Mouse (Mus musculus): ENCODE data around the gene Snu13. TPM values are rescaled to one million over a fixed set of nuclear protein-coding genes. Genes with fewer than 3 reads are reported as not detected.

The Snu13 gene
- 48.7 and 58.2 TPM in 2 replicates for polyA plus RNA-seq (2012; rRNA removed)

- WGBS: under 1% methylated on average over 74 of the region's 74 CpGs
- TF ChIP-seq CTCF (conservative IDR thresholded peaks at IDR 0.05; ENCODE audit: insufficient read depth, insufficient read length, low read depth, low read length) (no peak), POLR2A (IDR thresholded peaks at IDR 0.05; ENCODE audit: low read depth, low read length) (peak; percentile 68)
Measured at GRCm38 (mm10) chr15:82047080-82047883, at the start of gene Snu13. Snu13 (minus strand) TSS chr15:82047598.

GRCm38 (mm10) chr15:82091061-82091460 is 43.7 kb upstream of the Snu13 start:
- H3K27ac ChIP-seq (ENCODE audit: insufficient read depth, low read depth, low read length): no peak overlapping the region
- TF ChIP-seq CTCF (conservative IDR thresholded peaks at IDR 0.05; ENCODE audit: insufficient read depth, insufficient read length, low read depth, low read length) (no peak), POLR2A (IDR thresholded peaks at IDR 0.05; ENCODE audit: low read depth, low read length) (no peak)
- H3K36me3 ChIP-seq (ENCODE audit: control insufficient read depth, insufficient read depth, low read length): no peaks in the 10 kb centered on the region
- 77% methylated on average over 7 of the region's 7 CpGs for WGBS
- H3K27me3 ChIP-seq (replicated peaks; ENCODE audit: control insufficient read depth, insufficient read depth, low read length): no peaks in the 10 kb centered on the region
- no peak overlapping the region for H3K4me3 ChIP-seq (ENCODE audit: insufficient read depth, low read depth, low read length)
- DNase-seq: no peak
- no peaks in the 10 kb centered on the region for H3K4me1 ChIP-seq (ENCODE audit: control insufficient read depth, insufficient read depth, low read length)

More at GRCm38 (mm10) chr15:82047080-82047883, at the start of gene Snu13:
- no peaks in the 10 kb centered on the region for H3K27me3 ChIP-seq (replicated peaks; ENCODE audit: control insufficient read depth, insufficient read depth, low read length)
- H3K36me3 ChIP-seq (ENCODE audit: control insufficient read depth, insufficient read depth, low read length): peaks cover 2% of the 10 kb centered on the region
- H3K4me1 ChIP-seq (ENCODE audit: control insufficient read depth, insufficient read depth, low read length): peaks cover 3% of the 10 kb centered on the region; the same call in 1 of the 2 replicates
- peak; percentile 95 for DNase-seq
- H3K27ac ChIP-seq (ENCODE audit: insufficient read depth, low read depth, low read length): peak within 1 kb of the TSS; percentile 83
- H3K4me3 ChIP-seq (ENCODE audit: insufficient read depth, low read depth, low read length): peak within 1 kb of the TSS; percentile 97

- no peaks in the 10 kb centered on the region for H3K27me3 ChIP-seq (replicated peaks; ENCODE audit: control insufficient read depth, insufficient read depth, low read length)
- no peaks in the 10 kb centered on the region for H3K36me3 ChIP-seq (ENCODE audit: control insufficient read depth, insufficient read depth, low read length)
- H3K27ac ChIP-seq (ENCODE audit: insufficient read depth, low read depth, low read length): no peak overlapping the region
- 8% methylated on average over 10 of the region's 10 CpGs for WGBS
- TF ChIP-seq CTCF (conservative IDR thresholded peaks at IDR 0.05; ENCODE audit: insufficient read depth, insufficient read length, low read depth, low read length): no peak
- no peak for TF ChIP-seq POLR2A (IDR thresholded peaks at IDR 0.05; ENCODE audit: low read depth, low read length)
- H3K4me3 ChIP-seq (ENCODE audit: insufficient read depth, low read depth, low read length): no peak overlapping the region
- DNase-seq: no peak
- no peaks in the 10 kb centered on the region for H3K4me1 ChIP-seq (ENCODE audit: control insufficient read depth, insufficient read depth, low read length)
Measured at GRCm38 (mm10) chr15:82087266-82087665, 39.9 kb upstream of the Snu13 start.

DNA sequence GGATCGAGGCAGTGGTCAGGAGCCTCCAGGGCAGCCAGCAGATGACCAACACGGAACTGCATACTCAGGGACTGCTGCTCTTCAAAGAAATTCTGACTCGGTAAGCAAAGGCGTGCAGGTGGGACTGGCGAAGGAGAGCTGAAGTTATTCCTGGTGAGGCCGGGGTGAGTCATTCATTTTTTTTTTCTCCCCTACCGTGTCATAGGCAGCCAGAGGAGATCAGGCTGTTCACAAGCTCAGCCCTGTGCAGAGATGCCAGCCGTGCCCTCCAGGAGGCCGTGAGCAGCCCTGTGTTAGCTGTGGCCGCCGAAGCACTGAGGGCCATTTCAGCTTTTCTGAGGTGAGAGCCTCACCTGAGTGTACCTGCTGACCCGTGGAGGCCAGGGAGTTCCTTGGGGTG is 38.7 kb upstream of the Snu13 start:
- WGBS: 74% methylated on average over 12 of the region's 12 CpGs
- no peak for DNase-seq
- H3K27me3 ChIP-seq (replicated peaks; ENCODE audit: control insufficient read depth, insufficient read depth, low read length): no peaks in the 10 kb centered on the region
- no peaks in the 10 kb centered on the region for H3K4me1 ChIP-seq (ENCODE audit: control insufficient read depth, insufficient read depth, low read length)
- H3K36me3 ChIP-seq (ENCODE audit: control insufficient read depth, insufficient read depth, low read length): no peaks in the 10 kb centered on the region
- no peak overlapping the region for H3K27ac ChIP-seq (ENCODE audit: insufficient read depth, low read depth, low read length)
- TF ChIP-seq POLR2A (IDR thresholded peaks at IDR 0.05; ENCODE audit: low read depth, low read length) (no peak), CTCF (conservative IDR thresholded peaks at IDR 0.05; ENCODE audit: insufficient read depth, insufficient read length, low read depth, low read length) (no peak)
- H3K4me3 ChIP-seq (ENCODE audit: insufficient read depth, low read depth, low read length): no peak overlapping the region

DNA sequence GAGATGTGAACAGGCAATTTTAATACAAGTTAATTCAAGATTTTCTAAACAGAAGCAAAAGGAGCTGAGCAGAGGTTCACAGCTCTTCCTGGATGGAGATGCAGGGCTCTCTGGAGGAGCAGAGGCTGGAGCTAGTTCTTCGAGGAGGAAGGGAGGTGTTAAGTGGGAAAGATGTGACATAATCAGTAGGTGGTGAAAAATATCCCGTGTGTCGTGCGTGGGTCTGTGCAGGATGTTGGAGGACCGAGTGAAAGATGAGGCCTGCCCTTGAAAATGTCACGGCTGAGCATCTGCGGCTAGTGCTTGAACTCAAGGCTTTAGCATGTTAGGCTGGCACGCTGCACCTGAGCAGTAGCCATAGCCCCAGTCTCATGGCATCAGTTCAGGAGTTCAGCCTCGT is 38.2 kb upstream of the Snu13 start:
- 80% methylated on average over 9 of the region's 9 CpGs for WGBS
- H3K27me3 ChIP-seq (replicated peaks; ENCODE audit: control insufficient read depth, insufficient read depth, low read length): no peaks in the 10 kb centered on the region
- no peaks in the 10 kb centered on the region for H3K4me1 ChIP-seq (ENCODE audit: control insufficient read depth, insufficient read depth, low read length)
- no peak for DNase-seq
- no peak overlapping the region for H3K27ac ChIP-seq (ENCODE audit: insufficient read depth, low read depth, low read length)
- no peak for TF ChIP-seq POLR2A (IDR thresholded peaks at IDR 0.05; ENCODE audit: low read depth, low read length)
- TF ChIP-seq CTCF (conservative IDR thresholded peaks at IDR 0.05; ENCODE audit: insufficient read depth, insufficient read length, low read depth, low read length): no peak
- no peak overlapping the region for H3K4me3 ChIP-seq (ENCODE audit: insufficient read depth, low read depth, low read length)
- no peaks in the 10 kb centered on the region for H3K36me3 ChIP-seq (ENCODE audit: control insufficient read depth, insufficient read depth, low read length)

GRCm38 (mm10) chr15:82081161-82081560 is 33.8 kb upstream of the Snu13 start:
- Histone ChIP-seq H3K4me3 (ENCODE audit: insufficient read depth, low read depth, low read length) (no peak overlapping the region), H3K36me3 (ENCODE audit: control insufficient read depth, insufficient read depth, low read length) (no peaks in the 10 kb centered on the region), H3K4me1 (ENCODE audit: control insufficient read depth, insufficient read depth, low read length) (no peaks in the 10 kb centered on the region), H3K27ac (ENCODE audit: insufficient read depth, low read depth, low read length) (no peak overlapping the region), H3K27me3 (replicated peaks; ENCODE audit: control insufficient read depth, insufficient read depth, low read length) (no peaks in the 10 kb centered on the region)
- TF ChIP-seq CTCF (conservative IDR thresholded peaks at IDR 0.05; ENCODE audit: insufficient read depth, insufficient read length, low read depth, low read length): peak; percentile 57
- TF ChIP-seq POLR2A (IDR thresholded peaks at IDR 0.05; ENCODE audit: low read depth, low read length): no peak
- 27% methylated on average over 7 of the region's 7 CpGs for WGBS
- peak; percentile 26 for DNase-seq

GRCm38 (mm10) chr15:82079883-82080282 is 32.5 kb upstream of the Snu13 start:
- no peak for DNase-seq
- TF ChIP-seq POLR2A (IDR thresholded peaks at IDR 0.05; ENCODE audit: low read depth, low read length): no peak
- no peak for TF ChIP-seq CTCF (conservative IDR thresholded peaks at IDR 0.05; ENCODE audit: insufficient read depth, insufficient read length, low read depth, low read length)
- no peaks in the 10 kb centered on the region for H3K27me3 ChIP-seq (replicated peaks; ENCODE audit: control insufficient read depth, insufficient read depth, low read length)
- WGBS: 44% methylated on average over 10 of the region's 10 CpGs
- H3K4me1 ChIP-seq (ENCODE audit: control insufficient read depth, insufficient read depth, low read length): no peaks in the 10 kb centered on the region
- H3K36me3 ChIP-seq (ENCODE audit: control insufficient read depth, insufficient read depth, low read length): no peaks in the 10 kb centered on the region
- no peak overlapping the region for H3K4me3 ChIP-seq (ENCODE audit: insufficient read depth, low read depth, low read length)
- no peak overlapping the region for H3K27ac ChIP-seq (ENCODE audit: insufficient read depth, low read depth, low read length)

Data from kidney, adult 2 months (tissue).